Mouse (Mus musculus) mouse embryonic stem cell (cell line): ENCODE results near the gene Gm884.
"Not testable (repeated sequence)": the region's sequence is repeated elsewhere in the genome, so short reads cannot be mapped to it uniquely, and the experiment has no call there.

Experiments
- in situ Hi-C, 2 experiments: fragments of 300-500 bp; cut with MboI; formaldehyde crosslinking; loops; 1 replicate in 1 of 2; 3 replicates in 1 of 2; pipeline ENCODE4 v1.14.3; 2019 to 2020; ENCODE audit warnings: low sequenced_read_pairs in 2 of 2, low pct_unique_long_range_greater_than_20kb in 1 of 2, mixed read lengths in 1 of 2; ENCODE audit not compliant: unreplicated experiment in 1 of 2

The Gm884 gene

GRCm38 (mm10) chr11:103639407-103639946, 18.5 kb upstream of the Gm884 start:
- in situ Hi-C loops = no loop called here

GRCm38 (mm10) chr11:103638790-103639189, 17.9 kb upstream of the Gm884 start, which contains the start of gene Lyzl6:
Lyzl6 (minus strand) TSS chr11:103638890.
- in situ Hi-C loops = no loop called here

- in situ Hi-C loops = no loop called here
Measured at GRCm38 (mm10) chr11:103636261-103636660, 15.3 kb upstream of the Gm884 start.

GRCm38 (mm10) chr11:103635481-103635880, 14.5 kb upstream of the Gm884 start:
- in situ Hi-C loops = no loop called here

GRCm38 (mm10) chr11:103634806-103635205, 13.9 kb upstream of the Gm884 start:
- in situ Hi-C loops = no loop called here

- in situ Hi-C loops = no loop called here
Measured at GRCm38 (mm10) chr11:103627453-103627852, 6.5 kb upstream of the Gm884 start.

- in situ Hi-C loops = no loop called here
Measured at GRCm38 (mm10) chr11:103610772-103611171, 10.2 kb downstream of the Gm884 start.

- in situ Hi-C loops = no loop called here
Measured at GRCm38 (mm10) chr11:103606611-103607010, 14.3 kb downstream of the Gm884 start.

GRCm38 (mm10) chr11:103578339-103578738, 42.6 kb downstream of the Gm884 start:
- in situ Hi-C loops = no loop called here

- in situ Hi-C loops = no loop called here
Measured at GRCm38 (mm10) chr11:103556021-103556420, 64.9 kb downstream of the Gm884 start.

- in situ Hi-C loops = not testable (repeated sequence)
Measured at GRCm38 (mm10) chr11:103534973-103535372, 86.0 kb downstream of the Gm884 start.

- in situ Hi-C loops = no loop called here
Measured at GRCm38 (mm10) chr11:103512111-103512510, 108.8 kb downstream of the Gm884 start.

GRCm38 (mm10) chr11:103504497-103504896, 116.4 kb downstream of the Gm884 start, which contains the start of gene Lrrc37a:
Lrrc37a (minus strand) TSS chr11:103504597.
- in situ Hi-C loops = no loop called here
